Mouse (Mus musculus) heart, embryonic 14.5 days (tissue): Measurements from ENCODE around the gene Cradd. TPM values are rescaled to one million over a fixed set of nuclear protein-coding genes. Genes with fewer than 3 reads are reported as not detected.

Source experiments
- ATAC-seq: fragments of 200-750 bp; cut with Nextera tagmentation; 2 replicates; pipeline ENCODE4 v1.8.0; 2017; ENCODE audit warnings: low read depth, moderate TSS enrichment; ENCODE audit not compliant: insufficient number of reproducible peaks, insufficient read depth, low FRiP score
- H3K27ac ChIP-seq, 2 experiments: fragments of 200-500 bp in 1 of 2; fragments of 300-500 bp in 1 of 2; sonication (generic) in 1 of 2; replicated peaks in 1 of 2; 2 replicates each; pipeline ENCODE4 v1.5.1; 2012 to 2014; ENCODE audit warnings: low read depth in 2 of 2, low read length in 2 of 2, control low read depth in 1 of 2, mild to moderate bottlenecking in 1 of 2, mixed read lengths in 1 of 2; ENCODE audit not compliant: control insufficient read depth in 1 of 2, insufficient read depth in 1 of 2
- H3K27me3 ChIP-seq: fragments of 300-500 bp; sonication (generic); 2 replicates; pipeline ENCODE4 v1.6.1; 2014; ENCODE audit warnings: mild to moderate bottlenecking, low read length, control low read depth; ENCODE audit not compliant: control insufficient read depth, insufficient read depth
- H3K36me3 ChIP-seq: fragments of 300-500 bp; sonication (generic); 2 replicates; pipeline ENCODE4 v1.6.1; 2014; ENCODE audit warnings: mild to moderate bottlenecking, control low read depth, low read length, mixed read lengths; ENCODE audit not compliant: control insufficient read depth, insufficient read depth
- H3K4me1 ChIP-seq, 2 experiments: fragments of 200-500 bp in 1 of 2; fragments of 300-500 bp in 1 of 2; sonication (generic) in 1 of 2; 2 replicates each; pipeline ENCODE4 v1.6.1; 2012 to 2014; ENCODE audit warnings: low read length in 2 of 2, control low read depth in 1 of 2, mixed read lengths in 1 of 2; ENCODE audit not compliant: control insufficient read depth in 2 of 2, insufficient read depth in 2 of 2
- H3K4me2 ChIP-seq: fragments of 300-500 bp; sonication (generic); 2 replicates; pipeline ENCODE4 v1.6.1; 2014; ENCODE audit warnings: mild to moderate bottlenecking, low read length
- H3K4me3 ChIP-seq, 2 experiments: fragments of 200-500 bp in 1 of 2; fragments of 300-500 bp in 1 of 2; sonication (generic) in 1 of 2; 2 replicates each; pipeline ENCODE4 v1.5.1; 2012 to 2014; ENCODE audit warnings: low read length in 2 of 2, mild to moderate bottlenecking in 2 of 2, control low read depth in 1 of 2, low read depth in 1 of 2, moderate library complexity in 1 of 2; ENCODE audit not compliant: control insufficient read depth in 1 of 2, insufficient read depth in 1 of 2
- H3K9ac ChIP-seq: fragments of 300-500 bp; sonication (generic); 2 replicates; pipeline ENCODE4 v1.6.1; 2014; ENCODE audit warnings: mild to moderate bottlenecking, low read length
- H3K9me3 ChIP-seq: fragments of 300-500 bp; sonication (generic); 2 replicates; pipeline ENCODE4 v1.6.1; 2016; ENCODE audit warnings: low read length, control low read depth; ENCODE audit not compliant: control insufficient read depth
- WGBS: fragments of 180-500 bp; shearing (Covaris S2); extraction: QIAGEN DNeasy Blood & Tissue Kit; methylation state at CpG from one replicate; pipeline ENCODE4 v1.1.7; 2014; 5-methylcytosine and 5-hydroxymethylcytosine counted together
- polyA plus RNA-seq: library from polyadenylated mRNA; unstranded; fragments of >200 nt; fragmentation: Nextera tagmentation; extraction: Ambion mirVana; gene quantifications from 2 replicates; pipeline ENCODE4 v1.2.1, GENCODE M21; 2014

The Cradd gene
- polyA plus RNA-seq, 1 experiment from 2014 or later = 12.3 TPM

GRCm38 (mm10) chr10:95147136-95147901 is 176.6 kb downstream of the Cradd start:
- Histone ChIP-seq H3K9me3 (no peaks in the 10 kb centered on the region), H3K4me1 (peaks cover 37 to 52% of the 10 kb centered on the region in 2 experiments), H3K27me3 (no peaks in the 10 kb centered on the region), H3K36me3 (no peaks in the 10 kb centered on the region), H3K27ac (no peak overlapping the region), H3K4me3 (no peak overlapping the region), H3K9ac (no peak overlapping the region), H3K4me2 (no peak overlapping the region)
- no peak for ATAC-seq
- WGBS = 83% methylated on average over 6 of the region's 6 CpGs

GRCm38 (mm10) chr10:95146491-95146890 is 177.4 kb downstream of the Cradd start:
- ATAC-seq = no peak
- Histone ChIP-seq H3K4me3 (no peak overlapping the region), H3K27me3 (no peaks in the 10 kb centered on the region), H3K4me2 (no peak overlapping the region), H3K9me3 (no peaks in the 10 kb centered on the region), H3K4me1 (peaks cover 38 to 58% of the 10 kb centered on the region in 2 experiments), H3K9ac (no peak overlapping the region), H3K36me3 (no peaks in the 10 kb centered on the region), H3K27ac (peak overlapping the region in 1 of 2 experiments; percentile 37; a peak in 2 of 4 replicates)
- 59% methylated on average over 5 of the region's 5 CpGs for WGBS

GRCm38 (mm10) chr10:95145204-95145926 is 178.6 kb downstream of the Cradd start:
- no peaks in the 10 kb centered on the region for H3K27me3 ChIP-seq
- H3K27ac ChIP-seq = peak overlapping the region; percentile 18 to 31; a peak in 3 of 4 replicates
- WGBS = 49% methylated on average over 9 of the region's 9 CpGs
- H3K36me3 ChIP-seq = no peaks in the 10 kb centered on the region
- peaks cover 41 to 66% of the 10 kb centered on the region in 2 experiments for H3K4me1 ChIP-seq
- no peak overlapping the region for H3K9ac ChIP-seq
- H3K4me2 ChIP-seq = peak overlapping the region; percentile 22
- no peak overlapping the region for H3K4me3 ChIP-seq
- no peak for ATAC-seq
- no peaks in the 10 kb centered on the region for H3K9me3 ChIP-seq

- 74% methylated on average over 6 of the region's 6 CpGs for WGBS
Measured at GRCm38 (mm10) chr10:95144414-95145130, 179.4 kb downstream of the Cradd start.

GRCm38 (mm10) chr10:95143446-95144114 is 180.4 kb downstream of the Cradd start:
- WGBS = 10% methylated on average over 2 of the region's 2 CpGs
- Histone ChIP-seq H3K4me2 (peak overlapping the region; percentile 26), H3K4me3 (no peak overlapping the region), H3K27me3 (no peaks in the 10 kb centered on the region), H3K9me3 (no peaks in the 10 kb centered on the region), H3K27ac (peak overlapping the region; percentile 89 to 94), H3K4me1 (peaks cover 44 to 66% of the 10 kb centered on the region in 2 experiments), H3K9ac (peak overlapping the region; percentile 64), H3K36me3 (no peaks in the 10 kb centered on the region)
- ATAC-seq = no peak

More at GRCm38 (mm10) chr10:95144414-95145130, 179.4 kb downstream of the Cradd start:
- ATAC-seq = no peak
- Histone ChIP-seq H3K4me3 (no peak overlapping the region), H3K4me1 (peaks cover 44 to 66% of the 10 kb centered on the region in 2 experiments), H3K9ac (0 out of 2 replicates have a peak overlapping the region, but pooled peaks have one; percentile 51), H3K36me3 (no peaks in the 10 kb centered on the region), H3K27ac (peak overlapping the region in 1 of 2 experiments; percentile 31; a peak in 1 of 4 replicates), H3K27me3 (no peaks in the 10 kb centered on the region), H3K4me2 (no peak overlapping the region), H3K9me3 (no peaks in the 10 kb centered on the region)

GRCm38 (mm10) chr10:95142844-95143435 is 181.0 kb downstream of the Cradd start:
- 5% methylated on average over 11 of the region's 11 CpGs for WGBS
- Histone ChIP-seq H3K9ac (peak overlapping the region; percentile 64), H3K36me3 (no peaks in the 10 kb centered on the region), H3K27me3 (no peaks in the 10 kb centered on the region), H3K4me3 (no peak overlapping the region), H3K4me1 (peaks cover 44 to 66% of the 10 kb centered on the region in 2 experiments), H3K27ac (peak overlapping the region; percentile 89 to 94), H3K4me2 (peak overlapping the region; percentile 26), H3K9me3 (no peaks in the 10 kb centered on the region)
- ATAC-seq = peak; percentile 94
